9 mouse cellular contexts compared by ENCODE assay signal in genomic region chr11:102102485-102103258, GRCm38 (mm10). TPM values are rescaled to one million over a fixed set of nuclear protein-coding genes. Genes with fewer than 3 reads are reported as not detected.
A peak's percentile ranks its signal among the peaks of the same experiment; 100 is the strongest.
DNase-seq lines count a peak whose midpoint lies in the region; ATAC-seq lines count a peak whose summit lies in the region.
"Had no signal": no experiment of that assay in that cellular context is flagged by ENCODE, and none has a peak within 500 bp of the region (broad histone marks: within the 10 kb centered on the region; RNA-seq: fewer than 3 reads in every experiment).

No protein-coding gene starts in this region.

- peaks cover 97% of the 10 kb centered on the region for H3K27me3 ChIP-seq in midbrain, embryonic 10.5 days (ENCODE audit: low read depth, poor library complexity, severe bottlenecking)
- peaks cover 41% of the 10 kb centered on the region for H3K27me3 ChIP-seq in midbrain, embryonic 16.5 days (ENCODE audit: control insufficient read depth, insufficient read depth, low read depth, low read length)
- peaks cover 59% of the 10 kb centered on the region for H3K27me3 ChIP-seq in heart, embryonic 14.5 days (ENCODE audit: control insufficient read depth, insufficient read depth, low read length)

- intact Hi-C loops in left cerebral cortex, postnatal 25 days (cut with DNase I): loop anchor here (1.0 kb wide), 1 partner anchor 36 kb away; no protein-coding TSS in a partner anchor

- DNase-seq in midbrain, embryonic 10.5 days (ENCODE audit: low spot score): peak; percentile 80
- peak; percentile 40 for DNase-seq in T-cell, adult 2 months (ENCODE audit: low spot score)
- peak; percentile 72 for DNase-seq in embryo, embryonic 9.5 days (ENCODE audit: extremely low spot score)
- peak; percentile 51 to 65 for DNase-seq in left cerebral cortex, postnatal 25 days (ENCODE audit: low spot score in 2 of 2)
- DNase-seq in mesoderm, embryonic 11.5 days (ENCODE audit: low read depth, low spot score): peak; percentile 88
- DNase-seq in urinary bladder, postnatal 14 days (ENCODE audit: low spot score): peak; percentile 68

- ATAC-seq in midbrain, embryonic 16.5 days: no peak
- no peak for ATAC-seq in heart, embryonic 14.5 days (ENCODE audit: insufficient number of reproducible peaks, insufficient read depth, low FRiP score, low read depth)

- H3K4me2 ChIP-seq in midbrain, embryonic 16.5 days (ENCODE audit: low read length): no peak overlapping the region
- peak overlapping the region; percentile 42 for H3K4me2 ChIP-seq in heart, embryonic 14.5 days (ENCODE audit: low read length)

- H3K9me3 ChIP-seq in midbrain, embryonic 10.5 days (replicated peaks): no peaks in the 10 kb centered on the region
- no peaks in the 10 kb centered on the region for H3K9me3 ChIP-seq in midbrain, embryonic 16.5 days (replicated peaks; ENCODE audit: control insufficient read depth, low read length, poor library complexity, severe bottlenecking)
- no peaks in the 10 kb centered on the region for H3K9me3 ChIP-seq in heart, embryonic 14.5 days (ENCODE audit: control insufficient read depth, low read length)

- WGBS in midbrain, embryonic 10.5 days: 22% methylated on average over 17 of the region's 17 CpGs
- WGBS in midbrain, embryonic 16.5 days: 17% methylated on average over 17 of the region's 17 CpGs
- 11% methylated on average over 17 of the region's 17 CpGs for WGBS in heart, embryonic 14.5 days

- no peak overlapping the region for H3K4me3 ChIP-seq in midbrain, embryonic 10.5 days
- H3K4me3 ChIP-seq in midbrain, embryonic 16.5 days (ENCODE audit: low read depth, low read length): no peak overlapping the region
- H3K4me3 ChIP-seq in heart, embryonic 14.5 days (ENCODE audit: control insufficient read depth in 1 of 2, insufficient read depth in 1 of 2, low read depth in 1 of 2, low read length in 2 of 2): no peak overlapping the region

- H3K36me3 ChIP-seq in midbrain, embryonic 10.5 days: no peaks in the 10 kb centered on the region
- H3K36me3 ChIP-seq in midbrain, embryonic 16.5 days (ENCODE audit: control insufficient read depth, insufficient read depth, low read length): no peaks in the 10 kb centered on the region
- H3K36me3 ChIP-seq in heart, embryonic 14.5 days (ENCODE audit: control insufficient read depth, insufficient read depth, low read length): no peaks in the 10 kb centered on the region

- peaks cover 27% of the 10 kb centered on the region for H3K4me1 ChIP-seq in midbrain, embryonic 10.5 days
- H3K4me1 ChIP-seq in midbrain, embryonic 16.5 days (ENCODE audit: control insufficient read depth, insufficient read depth, low read length): peaks cover 2% of the 10 kb centered on the region; the same call in 1 of the 2 replicates
- peaks cover 6 to 8% of the 10 kb centered on the region in 2 experiments for H3K4me1 ChIP-seq in heart, embryonic 14.5 days (ENCODE audit: control insufficient read depth in 2 of 2, insufficient read depth in 2 of 2, low read length in 2 of 2)

- H3K27ac ChIP-seq in midbrain, embryonic 10.5 days (replicated peaks): no peak overlapping the region
- H3K27ac ChIP-seq in midbrain, embryonic 16.5 days (ENCODE audit: low read length): no peak overlapping the region
- H3K27ac ChIP-seq in heart, embryonic 14.5 days (replicated peaks in 1 of 2; ENCODE audit: control insufficient read depth in 1 of 2, insufficient read depth in 1 of 2, low read depth in 2 of 2, low read length in 2 of 2): no peak overlapping the region

- H3K9ac ChIP-seq in midbrain, embryonic 16.5 days (ENCODE audit: low read depth, low read length): no peak overlapping the region
- peak overlapping the region; percentile 54 for H3K9ac ChIP-seq in heart, embryonic 14.5 days (ENCODE audit: low read length)

RNA-seq across cellular contexts. Expression of gene Ppy, which starts 1.6 kb away (rescaled TPM):
- polyA plus RNA-seq in midbrain, embryonic 10.5 days (2016; fragmentation: Nextera tagmentation; extraction: Ambion mirVana): not detected in 2 replicates
- not detected in 2 replicates for polyA plus RNA-seq in midbrain, embryonic 16.5 days (2015; fragmentation: Nextera tagmentation; extraction: Ambion mirVana)
- polyA plus RNA-seq in heart, embryonic 14.5 days (2014; fragmentation: Nextera tagmentation; extraction: Ambion mirVana): not detected in 2 replicates
- not detected for total RNA-seq in left cerebral cortex, postnatal 25 days (2021)
- total RNA-seq: gastrocnemius, adult 8-10 months had no signal

RNA-seq across cellular contexts. Expression of gene Pyy, which starts 5.0 kb away (rescaled TPM):
- not detected in 2 replicates for polyA plus RNA-seq in midbrain, embryonic 10.5 days (2016; fragmentation: Nextera tagmentation; extraction: Ambion mirVana)
- polyA plus RNA-seq in midbrain, embryonic 16.5 days (2015; fragmentation: Nextera tagmentation; extraction: Ambion mirVana): not detected in 2 replicates
- not detected in 2 replicates for polyA plus RNA-seq in heart, embryonic 14.5 days (2014; fragmentation: Nextera tagmentation; extraction: Ambion mirVana)
- total RNA-seq in left cerebral cortex, postnatal 25 days (2021): not detected
- total RNA-seq: gastrocnemius, adult 8-10 months had no signal

RNA-seq across cellular contexts. Expression of gene Mpp2, which starts 14.4 kb away (rescaled TPM):
- polyA plus RNA-seq in midbrain, embryonic 10.5 days (2016; fragmentation: Nextera tagmentation; extraction: Ambion mirVana): 15.5 and 18.7 TPM in 2 replicates
- 31.8 and 39.9 TPM in 2 replicates for polyA plus RNA-seq in midbrain, embryonic 16.5 days (2015; fragmentation: Nextera tagmentation; extraction: Ambion mirVana)
- polyA plus RNA-seq in heart, embryonic 14.5 days (2014; fragmentation: Nextera tagmentation; extraction: Ambion mirVana): 6.0 and 6.8 TPM in 2 replicates
- 100 to 1,000 TPM; 153 to 174 TPM for total RNA-seq in left cerebral cortex, postnatal 25 days (2021)

RNA-seq across cellular contexts. Expression of gene Nags, which starts 42.6 kb away (rescaled TPM):
- 0.10 TPM in 1 of 2 replicates, not detected in the other for polyA plus RNA-seq in midbrain, embryonic 10.5 days (2016; fragmentation: Nextera tagmentation; extraction: Ambion mirVana)
- polyA plus RNA-seq in midbrain, embryonic 16.5 days (2015; fragmentation: Nextera tagmentation; extraction: Ambion mirVana): 0.20 TPM in 1 of 2 replicates, not detected in the other
- polyA plus RNA-seq in heart, embryonic 14.5 days (2014; fragmentation: Nextera tagmentation; extraction: Ambion mirVana): not detected in 2 replicates
- total RNA-seq in left cerebral cortex, postnatal 25 days (2021): not detected
- total RNA-seq: gastrocnemius, adult 8-10 months had no signal

RNA-seq across cellular contexts. Expression of gene Tmem101, which starts 53.5 kb away (rescaled TPM):
- 40.4 and 42.3 TPM in 2 replicates for polyA plus RNA-seq in midbrain, embryonic 10.5 days (2016; fragmentation: Nextera tagmentation; extraction: Ambion mirVana)
- polyA plus RNA-seq in midbrain, embryonic 16.5 days (2015; fragmentation: Nextera tagmentation; extraction: Ambion mirVana): 45.8 and 46.5 TPM in 2 replicates
- polyA plus RNA-seq in heart, embryonic 14.5 days (2014; fragmentation: Nextera tagmentation; extraction: Ambion mirVana): 28.2 and 34.1 TPM in 2 replicates
- 10 to 100 TPM; 24.8 to 28.0 TPM for total RNA-seq in left cerebral cortex, postnatal 25 days (2021)
